Mouse (Mus musculus) embryonic facial prominence, embryonic 12.5 days (tissue): Measurements from ENCODE around the gene Eif1. TPM values are rescaled to one million over a fixed set of nuclear protein-coding genes. Genes with fewer than 3 reads are reported as not detected.

Source experiments
- ATAC-seq: fragments of 200-750 bp; cut with Nextera tagmentation; 2 replicates; pipeline ENCODE4 v1.8.0; 2017; ENCODE audit not compliant: insufficient number of reproducible peaks, insufficient read depth, low FRiP score, low TSS enrichment
- H3K27ac ChIP-seq: fragments of 300-500 bp; sonication (generic); 2 replicates; pipeline ENCODE4 v1.5.1; 2016; ENCODE audit warnings: mild to moderate bottlenecking
- H3K27me3 ChIP-seq: fragments of 300-500 bp; sonication (generic); 2 replicates; pipeline ENCODE4 v1.6.1; 2016; ENCODE audit warnings: mild to moderate bottlenecking, moderate library complexity
- H3K36me3 ChIP-seq: fragments of 300-500 bp; sonication (generic); 2 replicates; pipeline ENCODE4 v1.6.1; 2016; ENCODE audit warnings: mild to moderate bottlenecking
- H3K4me1 ChIP-seq: fragments of 300-500 bp; sonication (generic); 2 replicates; pipeline ENCODE4 v1.6.1; 2016
- H3K4me2 ChIP-seq: fragments of 300-500 bp; sonication (generic); replicated peaks from 2 replicates; pipeline ENCODE4 v1.6.1; 2016; ENCODE audit warnings: mild to moderate bottlenecking, moderate library complexity
- H3K4me3 ChIP-seq: fragments of 300-500 bp; sonication (generic); 2 replicates; pipeline ENCODE4 v1.5.1; 2016; ENCODE audit warnings: mild to moderate bottlenecking
- H3K9ac ChIP-seq: fragments of 300-500 bp; sonication (generic); 2 replicates; pipeline ENCODE4 v1.6.1; 2016; ENCODE audit warnings: mild to moderate bottlenecking, moderate library complexity
- H3K9me3 ChIP-seq: fragments of 300-500 bp; sonication (generic); 2 replicates; pipeline ENCODE4 v1.6.1; 2016; ENCODE audit warnings: mild to moderate bottlenecking, moderate library complexity
- WGBS: fragments of 180-500 bp; shearing (Covaris S2); methylation state at CpG from one replicate; pipeline ENCODE4 v1.1.7; 2016; 5-methylcytosine and 5-hydroxymethylcytosine counted together
- polyA plus RNA-seq: library from polyadenylated mRNA; unstranded; fragments of >200 nt; fragmentation: Nextera tagmentation; extraction: Ambion mirVana; gene quantifications from 2 replicates; pipeline ENCODE4 v1.2.1, GENCODE M21; 2016

Gene Eif1
- 1,469 and 1,519 TPM in 2 replicates for polyA plus RNA-seq

DNA sequence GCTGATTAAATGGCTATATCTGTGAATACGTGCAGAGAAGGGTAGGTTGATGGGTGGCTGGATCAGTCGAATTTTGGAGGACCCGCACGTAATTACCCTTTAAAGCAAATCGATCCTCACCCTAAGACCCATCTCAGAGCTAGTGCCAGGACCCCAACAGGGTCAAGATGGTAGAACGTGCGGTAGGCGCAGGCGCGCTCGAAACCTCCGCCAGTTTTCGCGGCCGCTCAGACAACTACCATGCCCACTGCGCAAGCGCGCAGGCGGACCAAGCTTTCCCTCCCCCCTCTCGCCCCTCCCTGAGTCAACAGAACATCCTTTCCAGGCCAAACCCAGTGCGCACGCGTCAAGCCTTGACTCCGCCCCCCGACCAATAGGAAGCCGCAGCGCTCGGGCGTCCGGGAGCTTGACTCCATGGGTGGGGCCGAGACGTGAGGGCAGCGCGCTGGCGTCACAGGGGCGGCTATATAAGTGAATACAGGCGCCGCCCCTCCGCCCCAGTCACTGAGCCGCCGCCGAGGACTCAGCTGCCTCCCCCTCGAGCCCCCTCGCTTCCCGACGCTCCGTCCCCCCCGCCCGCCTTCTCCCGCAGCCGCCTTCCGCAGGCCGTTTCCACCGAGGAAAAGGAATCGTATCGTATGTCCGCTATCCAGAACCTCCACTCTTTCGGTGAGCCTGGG lies at the start of gene Eif1:
Gene Eif1 (plus strand): TSS at position 394 of the 680 bp plus-strand sequence.
- WGBS: under 1% methylated on average over 55 of the region's 58 CpGs
- H3K4me2 ChIP-seq: peak within 1 kb of the TSS; percentile 86
- H3K27me3 ChIP-seq: no peaks in the 10 kb centered on the region
- H3K9me3 ChIP-seq: no peaks in the 10 kb centered on the region
- peaks cover 14% of the 10 kb centered on the region for H3K36me3 ChIP-seq
- H3K9ac ChIP-seq: peak within 1 kb of the TSS; percentile 97
- peak within 1 kb of the TSS; percentile 99 for H3K27ac ChIP-seq
- H3K4me3 ChIP-seq: peak within 1 kb of the TSS; percentile 83
- peak; percentile 88 for ATAC-seq
- no peaks in the 10 kb centered on the region for H3K4me1 ChIP-seq

DNA sequence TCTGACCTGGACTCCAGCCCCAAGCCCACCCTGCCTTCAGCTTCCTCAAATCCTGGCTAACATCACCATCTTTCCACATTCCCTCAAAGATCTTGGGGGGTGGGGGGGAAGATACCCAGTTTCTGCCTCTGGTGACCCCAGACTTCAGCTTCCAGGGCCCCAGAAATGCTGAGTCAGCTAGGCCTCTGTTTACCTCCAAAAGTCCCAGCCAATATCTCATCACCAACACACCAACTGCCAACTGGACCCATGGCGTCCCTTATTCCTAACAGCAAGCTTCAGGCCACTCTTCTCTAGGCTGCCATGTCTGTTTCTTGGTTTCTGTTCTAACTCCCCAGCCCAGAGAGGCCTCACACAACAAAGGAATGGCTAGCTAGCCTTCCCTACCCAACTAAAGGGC lies 47.8 kb upstream of the Eif1 start:
- no peaks in the 10 kb centered on the region for H3K36me3 ChIP-seq
- no peak overlapping the region for H3K4me3 ChIP-seq
- H3K9ac ChIP-seq: no peak overlapping the region
- no peak overlapping the region for H3K4me2 ChIP-seq
- 83% methylated on average over 1 of the region's 1 CpGs for WGBS
- no peaks in the 10 kb centered on the region for H3K27me3 ChIP-seq
- H3K4me1 ChIP-seq: no peaks in the 10 kb centered on the region; the same call in 1 of the 2 replicates
- no peak for ATAC-seq
- H3K27ac ChIP-seq: no peak overlapping the region
- no peaks in the 10 kb centered on the region for H3K9me3 ChIP-seq

DNA sequence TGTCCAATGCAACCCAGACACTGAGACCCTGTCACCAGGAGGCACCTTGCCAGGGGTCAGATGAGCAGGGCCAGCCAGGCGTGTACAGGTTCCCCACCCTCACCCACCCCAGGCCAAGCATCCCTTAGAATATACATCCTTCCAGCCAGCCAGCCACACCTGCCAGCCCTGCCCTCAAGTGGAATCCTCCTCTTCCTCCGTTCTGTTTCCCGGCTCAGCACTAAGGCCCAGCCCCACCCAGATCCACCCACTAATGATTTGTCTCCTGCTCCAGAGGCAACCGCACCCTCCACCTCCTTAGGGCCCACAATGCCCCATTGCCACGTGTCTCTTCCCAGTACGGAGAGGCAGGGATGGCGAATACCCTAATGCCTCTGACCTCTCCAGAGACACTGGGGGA lies 45.0 kb upstream of the Eif1 start:
- no peaks in the 10 kb centered on the region for H3K27me3 ChIP-seq
- H3K9ac ChIP-seq: no peak overlapping the region
- H3K4me1 ChIP-seq: no peaks in the 10 kb centered on the region; the same call in 1 of the 2 replicates
- 64% methylated on average over 7 of the region's 7 CpGs for WGBS
- no peaks in the 10 kb centered on the region for H3K36me3 ChIP-seq
- H3K4me2 ChIP-seq: no peak overlapping the region
- no peak for ATAC-seq
- H3K9me3 ChIP-seq: no peaks in the 10 kb centered on the region
- H3K27ac ChIP-seq: no peak overlapping the region
- no peak overlapping the region for H3K4me3 ChIP-seq

DNA sequence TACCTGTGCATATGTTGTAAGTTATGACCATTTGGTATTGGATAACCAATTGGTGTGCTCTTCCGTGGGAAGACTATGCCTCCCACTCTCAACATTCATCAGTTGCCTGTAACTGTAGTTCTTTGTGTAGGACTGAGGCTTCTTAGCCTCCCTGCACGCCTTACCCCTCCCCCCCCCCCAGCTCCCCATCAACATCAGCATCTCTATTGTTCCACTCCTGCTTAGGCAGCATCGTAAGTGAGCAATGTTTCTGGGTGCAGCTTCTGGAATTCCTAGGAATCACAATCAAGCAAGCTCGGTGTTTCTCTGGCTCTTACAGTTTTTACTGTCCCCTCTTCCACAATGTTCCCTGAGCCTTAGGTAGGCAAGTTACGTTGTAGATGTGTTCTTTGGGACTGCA lies 44.2 kb upstream of the Eif1 start:
- no peaks in the 10 kb centered on the region for H3K36me3 ChIP-seq
- 38% methylated on average over 5 of the region's 5 CpGs for WGBS
- H3K4me1 ChIP-seq: no peaks in the 10 kb centered on the region; the same call in 1 of the 2 replicates
- H3K4me3 ChIP-seq: no peak overlapping the region
- no peak overlapping the region for H3K27ac ChIP-seq
- H3K9me3 ChIP-seq: no peaks in the 10 kb centered on the region
- no peak for ATAC-seq
- H3K27me3 ChIP-seq: no peaks in the 10 kb centered on the region
- H3K4me2 ChIP-seq: no peak overlapping the region
- H3K9ac ChIP-seq: no peak overlapping the region

GRCm38 (mm10) chr11:100277726-100278480 lies 41.8 kb upstream of the Eif1 start:
- WGBS: 70% methylated on average over 15 of the region's 15 CpGs
- no peak for ATAC-seq

DNA sequence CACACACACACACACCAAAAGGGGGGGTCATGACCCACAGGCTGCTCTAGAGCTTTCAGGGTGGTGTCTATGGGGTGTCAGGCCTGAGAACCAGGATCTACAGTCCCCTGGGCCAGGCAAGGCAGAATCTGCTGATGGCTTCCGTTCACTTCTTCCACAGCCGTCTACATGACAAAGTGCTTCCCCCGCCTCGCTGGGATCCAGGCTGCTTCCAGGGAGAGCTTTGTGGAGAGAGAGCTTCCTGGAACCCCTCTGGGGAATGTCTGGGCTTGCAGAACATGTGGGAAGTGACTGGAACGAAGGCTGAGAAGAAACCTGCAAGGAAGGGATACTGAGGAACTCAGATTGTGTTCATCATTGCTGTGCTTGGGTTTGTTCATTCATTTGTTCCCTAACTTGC lies 40.9 kb upstream of the Eif1 start:
- Histone ChIP-seq H3K4me3 (no peak overlapping the region), H3K27me3 (no peaks in the 10 kb centered on the region), H3K27ac (no peak overlapping the region), H3K9ac (no peak overlapping the region), H3K4me1 (no peaks in the 10 kb centered on the region; the same call in 1 of the 2 replicates), H3K36me3 (no peaks in the 10 kb centered on the region), H3K9me3 (no peaks in the 10 kb centered on the region), H3K4me2 (no peak overlapping the region)
- ATAC-seq: no peak
- WGBS: 57% methylated on average over 5 of the region's 5 CpGs

More at GRCm38 (mm10) chr11:100277726-100278480, 41.8 kb upstream of the Eif1 start:
- H3K27ac ChIP-seq: no peak overlapping the region
- no peak overlapping the region for H3K9ac ChIP-seq
- H3K9me3 ChIP-seq: no peaks in the 10 kb centered on the region
- H3K27me3 ChIP-seq: no peaks in the 10 kb centered on the region
- no peak overlapping the region for H3K4me2 ChIP-seq
- H3K4me3 ChIP-seq: no peak overlapping the region
- no peaks in the 10 kb centered on the region; the same call in 1 of the 2 replicates for H3K4me1 ChIP-seq
- H3K36me3 ChIP-seq: no peaks in the 10 kb centered on the region

DNA sequence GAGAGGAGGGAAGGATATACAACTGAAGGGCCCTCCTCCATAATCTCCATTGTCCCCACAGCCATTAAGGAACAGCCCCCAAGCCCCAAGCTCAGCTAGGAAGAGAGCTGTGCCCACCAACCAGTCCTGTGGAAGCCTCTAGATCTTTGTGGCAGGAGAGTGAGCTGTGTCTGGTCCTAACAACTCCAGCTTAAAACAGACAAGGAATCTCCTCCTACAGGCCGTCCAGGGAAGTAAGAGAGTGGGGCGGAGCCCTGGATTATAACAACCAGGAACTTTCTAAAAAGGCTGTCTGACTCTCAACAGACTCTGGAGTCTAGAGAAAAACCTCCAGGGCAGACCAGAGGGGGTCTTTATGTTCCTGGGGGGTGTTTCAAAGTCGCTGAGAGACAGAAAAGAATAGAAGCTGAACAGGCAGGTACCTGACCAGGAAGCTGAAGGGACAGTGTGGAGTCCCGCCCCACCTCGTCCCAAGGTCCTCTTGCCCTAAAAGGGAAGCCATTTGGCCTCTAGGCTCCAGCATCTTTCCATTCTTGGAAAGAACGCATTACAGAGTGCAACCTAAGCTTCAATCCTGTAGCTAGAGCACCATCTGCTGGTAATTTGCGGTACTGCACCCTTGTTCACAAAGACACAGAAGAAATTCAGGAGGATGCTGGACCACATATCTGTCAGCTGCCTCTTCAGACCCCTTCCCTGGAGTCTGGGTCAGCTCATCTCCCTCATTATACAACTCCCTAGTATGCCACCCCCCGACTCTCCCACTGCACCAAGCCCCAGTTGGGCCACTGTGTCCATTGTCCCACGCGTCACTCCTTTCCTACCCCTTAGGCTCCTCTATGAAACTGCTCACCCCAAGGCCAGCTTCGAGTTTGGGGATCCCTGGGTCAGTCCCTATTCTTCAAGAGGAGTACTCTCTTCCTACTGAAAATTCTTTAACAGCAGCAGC lies 37.8 kb upstream of the Eif1 start:
- ATAC-seq: no peak; the same call in 1 of the 2 replicates
- no peaks in the 10 kb centered on the region for H3K27me3 ChIP-seq
- H3K9ac ChIP-seq: no peak overlapping the region
- H3K4me2 ChIP-seq: no peak overlapping the region
- H3K36me3 ChIP-seq: no peaks in the 10 kb centered on the region
- 20% methylated on average over 11 of the region's 11 CpGs for WGBS
- H3K4me1 ChIP-seq: no peaks in the 10 kb centered on the region
- 0 out of 2 replicates have a peak overlapping the region, but pooled peaks have one; percentile 6 for H3K27ac ChIP-seq
- H3K9me3 ChIP-seq: no peaks in the 10 kb centered on the region
- H3K4me3 ChIP-seq: no peak overlapping the region

GRCm38 (mm10) chr11:100282549-100282948 lies 37.1 kb upstream of the Eif1 start:
- no peak for ATAC-seq
- Histone ChIP-seq H3K4me1 (no peaks in the 10 kb centered on the region), H3K4me2 (no peak overlapping the region), H3K9ac (no peak overlapping the region), H3K36me3 (no peaks in the 10 kb centered on the region), H3K9me3 (no peaks in the 10 kb centered on the region), H3K27me3 (no peaks in the 10 kb centered on the region), H3K4me3 (no peak overlapping the region), H3K27ac (no peak overlapping the region)
- WGBS: 24% methylated on average over 10 of the region's 10 CpGs

- Histone ChIP-seq H3K4me1 (0 out of 2 replicates have a peak, but pooled peaks cover under 1% of the 10 kb centered on the region), H3K9ac (no peak overlapping the region), H3K36me3 (no peaks in the 10 kb centered on the region), H3K9me3 (no peaks in the 10 kb centered on the region), H3K27ac (no peak overlapping the region), H3K27me3 (0 out of 2 replicates have a peak, but pooled peaks cover 3% of the 10 kb centered on the region), H3K4me3 (no peak overlapping the region), H3K4me2 (no peak overlapping the region)
- no peak for ATAC-seq
- WGBS: 71% methylated on average over 4 of the region's 4 CpGs
Observed at GRCm38 (mm10) chr11:100284988-100285387, 34.7 kb upstream of the Eif1 start.

DNA sequence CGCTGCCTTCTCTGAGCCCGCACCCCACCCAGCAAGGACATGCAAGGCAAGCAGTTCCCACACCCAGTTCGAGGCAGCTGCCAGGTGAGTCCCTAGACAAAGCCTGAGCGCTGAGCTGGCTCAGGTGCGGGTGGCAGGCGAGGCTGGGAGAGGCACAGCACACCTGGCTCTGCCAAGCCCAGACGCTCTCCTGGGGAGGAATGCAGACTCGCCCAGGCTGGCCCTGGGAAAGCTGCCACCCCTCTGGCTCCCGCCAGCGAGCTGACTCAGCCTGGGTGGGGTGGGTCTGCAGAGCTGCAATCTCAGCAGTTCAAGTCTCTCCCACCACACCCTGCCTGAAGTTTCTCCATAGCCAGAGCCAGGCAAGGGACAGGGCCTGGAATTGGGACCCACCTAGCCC lies 32.7 kb upstream of the Eif1 start:
- Histone ChIP-seq H3K9ac (no peak overlapping the region), H3K4me3 (no peak overlapping the region), H3K27ac (peak overlapping the region; percentile 72), H3K36me3 (no peaks in the 10 kb centered on the region), H3K4me2 (no peak overlapping the region), H3K27me3 (0 out of 2 replicates have a peak, but pooled peaks cover 3% of the 10 kb centered on the region), H3K4me1 (peaks cover 6% of the 10 kb centered on the region; the same call in 1 of the 2 replicates), H3K9me3 (no peaks in the 10 kb centered on the region)
- peak; percentile 48; the same call in 1 of the 2 replicates for ATAC-seq
- 43% methylated on average over 10 of the region's 10 CpGs for WGBS

- H3K27ac ChIP-seq: no peak overlapping the region
Observed at GRCm38 (mm10) chr11:100288942-100289341, 30.7 kb upstream of the Eif1 start.

More at GRCm38 (mm10) chr11:100288942-100289341, 30.7 kb upstream of the Eif1 start:
- H3K9ac ChIP-seq: no peak overlapping the region
- no peaks in the 10 kb centered on the region for H3K36me3 ChIP-seq
- H3K4me3 ChIP-seq: no peak overlapping the region
- WGBS: 87% methylated on average over 6 of the region's 6 CpGs
- 0 out of 2 replicates have a peak, but pooled peaks cover 3% of the 10 kb centered on the region for H3K27me3 ChIP-seq
- peaks cover 6% of the 10 kb centered on the region; the same call in 1 of the 2 replicates for H3K4me1 ChIP-seq
- H3K9me3 ChIP-seq: no peaks in the 10 kb centered on the region
- H3K4me2 ChIP-seq: no peak overlapping the region
- ATAC-seq: no peak
